Mouse (Mus musculus): ENCODE data around the gene Shroom3.

GRCm38 (mm10) chr5:92984692-92985091 is 301.5 kb downstream of the Shroom3 start:
- TF ChIP-seq MAFK (IDR thresholded peaks at IDR 0.05; ENCODE audit: insufficient replicate concordance, low read length), result no peak
- no peak for TF ChIP-seq E2F4 (IDR thresholded peaks at IDR 0.05; ENCODE audit: insufficient replicate concordance, low read depth, low read length)
- no peak for TF ChIP-seq ETS1 (conservative IDR thresholded peaks at IDR 0.05; ENCODE audit: low read depth, low read length)
- no peak for TF ChIP-seq NRF1 (IDR thresholded peaks at IDR 0.05; ENCODE audit: low read depth, low read length)
- no peak for TF ChIP-seq CTCF (conservative IDR thresholded peaks at IDR 0.05 in 1 of 2, IDR thresholded peaks at IDR 0.05 in 1 of 2; ENCODE audit: low read depth in 2 of 2, low read length in 2 of 2)
- TF ChIP-seq MAX (IDR thresholded peaks at IDR 0.05; ENCODE audit: low read length), result no peak
- TF ChIP-seq ZKSCAN1 (IDR thresholded peaks at IDR 0.05; ENCODE audit: borderline replicate concordance, low read depth, low read length), result no peak
- TF ChIP-seq ZNF384 (IDR thresholded peaks at IDR 0.05; ENCODE audit: low read depth, low read length), result no peak
